Mouse (Mus musculus): ENCODE measurements around the gene Senp2.
"Not testable (repeated sequence)": the region's sequence is repeated elsewhere in the genome, so short reads cannot be mapped to it uniquely, and the experiment has no call there.

Gene Senp2

DNA sequence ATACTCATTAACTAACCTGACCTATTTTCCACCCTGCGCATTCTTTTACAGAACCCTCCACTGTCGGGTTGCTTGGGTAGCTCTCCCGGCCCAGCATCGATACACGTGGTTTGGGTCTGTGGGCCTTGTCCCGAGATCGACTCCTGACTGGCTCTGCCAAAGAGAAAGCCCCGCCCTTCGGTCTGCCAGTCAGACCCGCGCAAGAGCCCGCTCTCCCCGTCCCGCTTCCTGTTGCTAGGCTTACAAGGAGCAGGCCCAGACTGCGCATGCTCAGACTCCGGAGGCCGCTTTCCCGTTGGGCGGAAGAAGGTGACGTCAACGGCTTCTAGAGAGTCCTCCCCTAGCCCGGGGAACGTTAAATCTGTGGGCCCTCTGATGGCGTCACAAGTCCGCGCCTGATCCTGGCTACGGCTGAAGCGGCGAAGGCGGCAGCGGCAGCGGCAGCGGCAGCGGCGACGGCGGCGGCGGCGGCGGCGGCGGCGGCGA is at the start of gene Senp2:
TSS of gene Senp2 (plus strand) at position 386 of the 486 bp plus-strand sequence.
- peak; percentile 100 for DNase-seq (ENCODE audit: low read depth, low spot score)

- no peak for DNase-seq (ENCODE audit: low read depth, low spot score)
Observed at GRCm38 (mm10) chr16:21965576-21965975, 43.7 kb upstream of the Senp2 start.

DNA sequence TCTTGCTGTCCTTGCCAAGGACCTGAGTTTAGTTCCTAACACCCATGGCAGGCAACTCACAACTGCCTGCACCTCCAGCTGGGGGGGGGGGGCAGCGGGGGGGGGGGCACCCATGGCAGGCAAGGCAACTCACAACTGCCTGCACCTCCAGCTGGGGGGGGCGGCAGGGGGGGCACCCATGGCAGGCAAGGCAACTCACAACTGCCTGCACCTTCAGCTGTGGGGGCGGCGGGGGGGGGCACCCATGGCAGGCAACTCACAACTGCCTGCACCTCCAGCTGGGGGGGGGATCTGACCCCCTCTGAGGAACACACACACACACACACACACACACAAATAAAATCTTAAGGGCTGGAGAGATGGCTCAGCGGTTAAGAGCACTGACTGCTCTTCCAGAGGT is 39.4 kb upstream of the Senp2 start:
- DNase-seq (ENCODE audit: low read depth, low spot score) = no peak

DNA sequence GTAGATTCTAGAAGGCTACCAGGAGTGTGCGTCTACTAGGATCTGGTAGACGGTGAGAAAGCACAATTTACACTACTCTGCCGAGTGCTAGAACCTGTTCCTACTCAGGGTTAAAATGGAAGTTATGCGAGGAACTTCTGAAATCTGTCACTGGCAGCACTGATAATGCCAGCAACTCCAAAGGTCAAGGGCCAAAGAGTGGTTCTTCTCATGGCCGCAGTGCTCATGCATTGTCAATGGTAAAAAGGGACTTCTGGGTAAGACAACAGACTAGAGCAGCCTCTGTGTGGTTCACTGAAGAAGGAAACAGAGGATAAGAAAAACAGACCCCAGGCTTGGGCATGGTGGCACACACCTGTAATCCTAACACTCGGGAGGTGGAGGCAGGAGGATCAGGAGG is 38.7 kb upstream of the Senp2 start:
- DNase-seq (ENCODE audit: low read depth, low spot score) = no peak

GRCm38 (mm10) chr16:21971446-21971845 is 37.8 kb upstream of the Senp2 start:
- DNase-seq (ENCODE audit: low read depth, low spot score) = no peak

DNA sequence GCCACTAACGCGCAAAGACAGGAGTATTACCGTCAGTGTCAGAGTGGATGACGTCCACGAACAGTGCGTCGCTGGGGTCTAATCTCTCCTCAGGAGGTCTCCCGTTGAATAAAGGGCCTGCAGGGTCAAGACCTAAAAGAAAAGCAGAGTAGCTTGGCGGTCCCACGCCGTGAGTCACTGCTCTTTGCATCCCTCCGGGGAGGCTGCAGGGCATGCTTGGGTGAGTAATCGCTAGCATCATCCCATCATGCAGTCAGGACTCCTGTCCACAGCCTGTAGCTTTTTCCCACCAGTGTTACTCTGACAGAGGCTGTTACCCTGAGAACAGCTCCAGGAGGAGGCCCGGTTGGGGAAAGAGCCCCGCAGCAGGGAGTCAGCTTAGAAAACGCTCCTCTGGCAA is 33.1 kb upstream of the Senp2 start:
- no peak for DNase-seq (ENCODE audit: low read depth, low spot score)

DNA sequence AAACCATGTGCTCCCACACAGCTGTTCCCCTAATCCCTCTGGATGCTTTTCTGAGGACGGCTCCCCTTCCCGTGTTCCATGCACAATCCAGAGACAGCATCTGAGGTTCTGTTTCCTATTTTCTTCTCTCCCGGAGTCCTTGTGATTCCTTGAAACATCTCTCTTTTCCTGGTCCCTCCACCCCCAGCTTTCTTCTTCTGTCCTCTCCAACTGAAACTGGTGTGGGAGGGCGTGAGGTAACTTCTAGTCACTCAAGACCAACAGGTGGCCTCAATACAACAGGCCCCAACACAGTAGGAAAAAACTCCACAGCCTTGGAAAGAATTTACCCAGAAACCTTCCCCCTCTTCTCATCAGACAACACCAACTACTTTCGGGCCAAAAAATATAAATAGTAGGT is 31.9 kb upstream of the Senp2 start:
- no peak for DNase-seq (ENCODE audit: low read depth, low spot score)

- DNase-seq (ENCODE audit: low read depth, low spot score) = no peak
Observed at GRCm38 (mm10) chr16:21983146-21983545, 26.1 kb upstream of the Senp2 start.

DNA sequence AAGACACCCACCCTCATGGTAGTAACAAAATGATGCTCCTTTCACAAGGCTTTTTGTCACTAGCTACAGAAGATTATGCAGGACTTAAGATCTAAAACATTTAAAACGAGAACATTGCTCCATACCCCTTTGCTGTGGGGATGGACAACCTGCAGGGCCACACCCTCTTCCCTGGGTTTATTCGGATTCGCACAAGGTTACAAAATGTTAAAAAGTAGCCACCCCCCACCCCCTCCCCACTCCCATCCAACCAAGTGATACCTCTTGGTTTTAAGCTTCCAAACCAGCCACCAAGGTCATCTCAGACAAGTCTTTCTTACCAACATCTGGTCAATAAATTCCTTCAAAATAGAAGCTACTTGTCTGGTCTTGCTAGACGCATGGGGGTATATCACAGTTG is 25.7 kb upstream of the Senp2 start:
- no peak for DNase-seq (ENCODE audit: low read depth, low spot score)

DNA sequence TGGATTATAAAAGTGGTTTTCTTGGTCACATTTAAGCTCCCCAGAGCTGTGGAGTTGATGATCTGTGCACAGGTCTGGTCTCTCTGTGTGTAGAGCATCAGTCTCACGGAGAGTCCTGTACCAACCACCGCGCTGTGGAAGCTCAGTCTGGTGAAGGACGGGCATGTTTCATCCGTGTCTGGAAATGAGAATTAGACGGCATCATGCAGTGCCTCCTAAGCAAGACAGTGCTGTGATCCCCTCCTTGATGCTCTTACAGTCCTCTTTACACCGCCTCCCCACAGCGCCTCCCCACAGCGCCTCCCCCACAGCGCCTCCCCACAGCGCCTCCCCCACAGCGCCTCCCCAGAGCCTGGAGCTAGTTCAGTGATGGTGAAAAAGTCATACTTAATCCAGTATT is 25.2 kb upstream of the Senp2 start:
- DNase-seq (ENCODE audit: low read depth, low spot score) = no peak

DNA sequence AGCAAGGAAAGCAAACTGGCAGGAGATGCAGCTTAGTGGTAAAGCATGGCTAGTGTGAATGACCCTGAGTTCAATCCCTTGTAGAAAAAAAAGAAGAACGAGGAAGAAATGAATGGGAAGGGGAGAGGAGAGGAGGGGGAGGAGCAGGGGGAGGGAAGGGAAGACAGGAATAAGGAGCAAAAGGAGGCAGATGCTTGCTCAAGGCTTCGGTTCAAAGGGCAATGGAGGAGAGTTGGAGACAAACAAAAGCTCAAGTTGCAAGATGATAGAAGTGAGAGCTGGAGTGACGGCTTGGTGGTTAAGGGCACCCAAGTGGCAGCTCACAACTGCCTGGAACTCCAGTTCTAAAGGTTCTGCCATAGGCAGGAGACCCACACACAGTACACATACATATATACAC is 23.1 kb upstream of the Senp2 start:
- no peak for DNase-seq (ENCODE audit: low read depth, low spot score)

GRCm38 (mm10) chr16:21987956-21988355 is 21.3 kb upstream of the Senp2 start:
- no peak for DNase-seq (ENCODE audit: low read depth, low spot score)

GRCm38 (mm10) chr16:21990893-21991292 is 18.4 kb upstream of the Senp2 start:
- DNase-seq (ENCODE audit: low read depth, low spot score) = not testable (repeated sequence)

DNA sequence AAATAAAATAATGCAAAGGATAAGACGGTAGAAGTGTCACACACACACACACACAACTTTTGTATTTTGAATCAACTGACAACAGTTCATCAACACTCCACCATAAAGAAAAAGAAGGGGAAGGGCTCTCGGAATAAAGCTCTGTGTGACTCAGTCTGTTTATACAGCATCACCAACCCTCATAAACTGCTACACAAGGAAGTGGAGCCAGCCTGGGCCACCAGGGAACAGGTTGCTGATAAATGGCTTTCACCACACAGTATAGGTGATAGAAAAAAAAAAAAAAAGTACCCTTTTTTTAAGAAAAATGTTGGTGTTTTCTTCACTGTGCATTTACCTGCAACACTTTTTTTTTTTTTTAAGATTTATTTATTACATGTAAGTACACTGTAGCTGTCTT is 17.5 kb upstream of the Senp2 start:
- DNase-seq (ENCODE audit: low read depth, low spot score) = no peak

DNA sequence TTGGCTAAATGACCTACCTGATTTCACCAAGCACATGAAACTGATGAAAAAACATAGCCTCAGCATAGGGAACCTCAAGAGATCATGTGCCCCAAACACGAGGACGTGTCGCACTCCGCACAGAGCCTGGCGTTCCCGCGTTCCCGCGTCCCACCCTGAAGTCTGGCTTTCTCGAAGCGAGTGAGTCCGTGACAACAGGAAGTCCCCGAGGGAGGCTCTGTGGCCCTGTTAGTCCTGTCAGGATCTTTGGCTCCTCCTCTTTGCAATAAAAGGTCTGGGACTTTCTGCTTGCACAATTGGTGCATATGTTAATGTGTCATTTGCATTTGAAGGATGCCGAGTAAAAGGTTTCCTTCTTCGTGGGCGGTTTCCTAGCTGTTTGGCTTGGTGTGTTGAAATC is 14.0 kb upstream of the Senp2 start, which contains the start of gene Liph:
TSS of gene Liph (minus strand) at position 360 of the 400 bp plus-strand sequence.
- peak; percentile 83 for DNase-seq (ENCODE audit: low read depth, low spot score)

- DNase-seq (ENCODE audit: low read depth, low spot score) = peak; percentile 24
Observed at GRCm38 (mm10) chr16:21996402-21996801, 12.9 kb upstream of the Senp2 start.

GRCm38 (mm10) chr16:21996881-21997641 is 12.2 kb upstream of the Senp2 start:
- no peak for DNase-seq (ENCODE audit: low read depth, low spot score)

DNA sequence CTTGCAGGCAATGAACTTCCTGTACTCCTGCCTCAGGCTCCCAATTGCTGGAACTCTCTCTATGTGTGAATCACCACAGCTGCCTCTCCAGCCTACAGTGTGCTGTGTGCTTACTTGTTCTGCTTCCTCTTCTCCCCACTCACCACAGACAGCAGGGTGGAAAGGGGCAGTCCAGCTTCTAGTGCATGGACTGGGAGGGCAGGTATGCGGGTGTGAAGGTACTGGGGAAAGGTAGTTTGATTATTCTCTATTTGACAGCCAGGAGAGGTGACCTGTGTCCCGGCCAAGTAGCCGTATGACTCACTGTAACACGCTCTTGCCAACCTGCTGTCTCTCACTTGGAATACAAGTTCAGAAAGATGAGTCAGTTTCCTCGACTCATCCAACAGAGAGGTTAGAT is 11.2 kb upstream of the Senp2 start:
- DNase-seq (ENCODE audit: low read depth, low spot score) = peak; percentile 8

- DNase-seq (ENCODE audit: low read depth, low spot score) = no peak
Observed at GRCm38 (mm10) chr16:21999941-22000690, 9.2 kb upstream of the Senp2 start.

- peak; percentile 27 for DNase-seq (ENCODE audit: low read depth, low spot score)
Observed at GRCm38 (mm10) chr16:22001172-22001571, 8.1 kb upstream of the Senp2 start.

GRCm38 (mm10) chr16:22001606-22002005 is 7.7 kb upstream of the Senp2 start:
- DNase-seq (ENCODE audit: low read depth, low spot score) = no peak

DNA sequence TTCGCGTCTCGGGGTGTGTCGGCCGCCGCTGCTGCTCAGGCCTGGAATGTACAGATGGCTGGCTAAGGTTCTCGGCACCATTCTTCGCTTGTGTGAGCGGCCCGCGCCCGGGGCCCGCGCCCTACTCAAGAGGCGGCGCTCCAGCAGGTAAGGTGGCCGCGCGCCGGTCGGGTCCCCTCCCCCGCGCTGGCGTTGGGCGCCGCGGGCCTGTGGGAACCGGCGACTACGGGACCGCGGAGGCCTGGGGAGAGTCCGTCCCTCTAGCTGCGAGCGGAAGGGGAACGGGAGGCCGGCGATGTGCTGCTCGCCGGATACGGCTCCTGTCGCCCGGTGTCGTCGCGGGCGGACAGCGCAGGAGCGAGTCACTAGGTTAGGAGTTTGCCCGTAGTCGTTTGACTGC is 312 bp downstream of the Senp2 start:
- DNase-seq (ENCODE audit: low read depth, low spot score) = no peak

DNA sequence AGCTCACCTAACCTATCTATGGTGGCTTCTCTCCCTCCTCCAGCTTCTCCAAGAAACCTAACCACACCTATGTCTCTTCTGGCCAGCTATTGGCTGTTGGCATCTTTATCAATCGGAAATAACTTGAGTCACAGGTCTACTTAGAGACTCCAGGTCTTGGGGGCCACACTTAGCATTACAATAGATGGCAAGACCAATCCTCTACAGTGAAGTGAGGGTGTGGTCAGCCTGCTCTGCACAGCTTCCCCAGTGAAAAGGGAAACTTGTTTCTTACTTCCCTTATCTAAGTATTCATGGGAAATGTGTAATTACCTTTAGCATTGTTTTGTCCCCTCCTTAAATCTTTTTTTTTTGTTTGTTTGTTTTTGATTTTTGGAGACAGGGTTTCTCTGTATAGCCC is 6.3 kb downstream of the Senp2 start:
- DNase-seq (ENCODE audit: low read depth, low spot score) = no peak

All from A20 (cell line).